Mouse (Mus musculus): ENCODE results near the gene Myo1h. TPM values are rescaled to one million over a fixed set of nuclear protein-coding genes. Genes with fewer than 3 reads are reported as not detected.

Gene Myo1h
- polyA plus RNA-seq, 1 experiment from 2014 or later = 0.45 TPM

GRCm38 (mm10) chr5:114372565-114372964 lies 83.6 kb downstream of the Myo1h start:
- 54% methylated on average over 11 of the region's 11 CpGs for WGBS
- H3K27me3 ChIP-seq (replicated peaks; ENCODE audit: control insufficient read depth, insufficient read depth, low read length) = no peaks in the 10 kb centered on the region
- no peaks in the 10 kb centered on the region for H3K9me3 ChIP-seq (ENCODE audit: control insufficient read depth, low read length)
- H3K27ac ChIP-seq (ENCODE audit: low read depth, low read length) = peak overlapping the region; percentile 69; the same call in 1 of the 2 replicates
- ATAC-seq (replicated peaks; ENCODE audit: low FRiP score) (no peak), DNase-seq (ENCODE audit: low spot score) (no peak)
- peaks cover 79% of the 10 kb centered on the region for H3K4me1 ChIP-seq (replicated peaks; ENCODE audit: control insufficient read depth, insufficient read depth, low read length)
- no peak overlapping the region for H3K9ac ChIP-seq (ENCODE audit: low read depth, low read length)
- H3K4me2 ChIP-seq = peak overlapping the region; percentile 37
- H3K36me3 ChIP-seq (ENCODE audit: control insufficient read depth, insufficient read depth, low read length) = peaks cover 39% of the 10 kb centered on the region
- H3K4me3 ChIP-seq (ENCODE audit: low read depth, low read length) = no peak overlapping the region

- Histone ChIP-seq H3K27me3 (replicated peaks; ENCODE audit: control insufficient read depth, insufficient read depth, low read length) (no peaks in the 10 kb centered on the region), H3K9me3 (ENCODE audit: control insufficient read depth, low read length) (no peaks in the 10 kb centered on the region), H3K27ac (ENCODE audit: low read depth, low read length) (peak overlapping the region; percentile 5; the same call in 1 of the 2 replicates), H3K4me3 (ENCODE audit: low read depth, low read length) (no peak overlapping the region), H3K9ac (ENCODE audit: low read depth, low read length) (no peak overlapping the region), H3K4me2 (peak overlapping the region; percentile 13; the same call in 1 of the 2 replicates), H3K36me3 (ENCODE audit: control insufficient read depth, insufficient read depth, low read length) (peaks cover 32% of the 10 kb centered on the region), H3K4me1 (replicated peaks; ENCODE audit: control insufficient read depth, insufficient read depth, low read length) (peaks cover 85% of the 10 kb centered on the region)
- ATAC-seq (replicated peaks; ENCODE audit: low FRiP score) = no peak
- 79% methylated on average over 11 of the region's 11 CpGs for WGBS
- no peak for DNase-seq (ENCODE audit: low spot score)
Observed at GRCm38 (mm10) chr5:114373174-114373573, 84.2 kb downstream of the Myo1h start.

- no peak overlapping the region; the same call in 1 of the 2 replicates for H3K4me2 ChIP-seq
- peak overlapping the region; percentile 5 for H3K27ac ChIP-seq (ENCODE audit: low read depth, low read length)
- H3K27me3 ChIP-seq (replicated peaks; ENCODE audit: control insufficient read depth, insufficient read depth, low read length) = no peaks in the 10 kb centered on the region
- H3K36me3 ChIP-seq (ENCODE audit: control insufficient read depth, insufficient read depth, low read length) = peaks cover 31% of the 10 kb centered on the region
- ATAC-seq (replicated peaks; ENCODE audit: low FRiP score) = no peak
- peaks cover 89% of the 10 kb centered on the region for H3K4me1 ChIP-seq (replicated peaks; ENCODE audit: control insufficient read depth, insufficient read depth, low read length)
- no peak for DNase-seq (ENCODE audit: low spot score)
- H3K9ac ChIP-seq (ENCODE audit: low read depth, low read length) = no peak overlapping the region
- 83% methylated on average over 9 of the region's 9 CpGs for WGBS
- H3K9me3 ChIP-seq (ENCODE audit: control insufficient read depth, low read length) = no peaks in the 10 kb centered on the region
- H3K4me3 ChIP-seq (ENCODE audit: low read depth, low read length) = no peak overlapping the region
Observed at GRCm38 (mm10) chr5:114373581-114373980, 84.6 kb downstream of the Myo1h start.

- peak overlapping the region; percentile 5; the same call in 1 of the 2 replicates for H3K27ac ChIP-seq (ENCODE audit: low read depth, low read length)
- no peak for DNase-seq (ENCODE audit: low spot score)
- peak; percentile 67 for ATAC-seq (replicated peaks; ENCODE audit: low FRiP score)
- peaks cover 24% of the 10 kb centered on the region for H3K36me3 ChIP-seq (ENCODE audit: control insufficient read depth, insufficient read depth, low read length)
- H3K4me2 ChIP-seq = peak overlapping the region; percentile 52
- no peaks in the 10 kb centered on the region for H3K27me3 ChIP-seq (replicated peaks; ENCODE audit: control insufficient read depth, insufficient read depth, low read length)
- H3K4me3 ChIP-seq (ENCODE audit: low read depth, low read length) = no peak overlapping the region
- no peak overlapping the region for H3K9ac ChIP-seq (ENCODE audit: low read depth, low read length)
- H3K9me3 ChIP-seq (ENCODE audit: control insufficient read depth, low read length) = no peaks in the 10 kb centered on the region
- WGBS = 50% methylated on average over 23 of the region's 23 CpGs
- peaks cover 96% of the 10 kb centered on the region for H3K4me1 ChIP-seq (replicated peaks; ENCODE audit: control insufficient read depth, insufficient read depth, low read length)
Observed at GRCm38 (mm10) chr5:114374409-114375213, 85.6 kb downstream of the Myo1h start.

GRCm38 (mm10) chr5:114378177-114378920 lies 89.4 kb downstream of the Myo1h start:
- ATAC-seq (replicated peaks; ENCODE audit: low FRiP score) (no peak), DNase-seq (ENCODE audit: low spot score) (no peak)
- WGBS = 35% methylated on average over 10 of the region's 10 CpGs
- H3K36me3 ChIP-seq (ENCODE audit: control insufficient read depth, insufficient read depth, low read length) = peaks cover 15% of the 10 kb centered on the region
- H3K4me2 ChIP-seq = peak overlapping the region; percentile 85
- H3K9ac ChIP-seq (ENCODE audit: low read depth, low read length) = peak overlapping the region; percentile 96
- H3K9me3 ChIP-seq (ENCODE audit: control insufficient read depth, low read length) = no peaks in the 10 kb centered on the region
- peak overlapping the region; percentile 77 for H3K27ac ChIP-seq (ENCODE audit: low read depth, low read length)
- peak overlapping the region; percentile 81 for H3K4me3 ChIP-seq (ENCODE audit: low read depth, low read length)
- H3K4me1 ChIP-seq (replicated peaks; ENCODE audit: control insufficient read depth, insufficient read depth, low read length) = peaks cover 70% of the 10 kb centered on the region
- H3K27me3 ChIP-seq (replicated peaks; ENCODE audit: control insufficient read depth, insufficient read depth, low read length) = no peaks in the 10 kb centered on the region

- Histone ChIP-seq H3K9ac (ENCODE audit: low read depth, low read length) (peak overlapping the region; percentile 96; the same call in 1 of the 2 replicates), H3K27me3 (replicated peaks; ENCODE audit: control insufficient read depth, insufficient read depth, low read length) (no peaks in the 10 kb centered on the region), H3K4me3 (ENCODE audit: low read depth, low read length) (peak overlapping the region; percentile 81), H3K4me2 (peak overlapping the region; percentile 85), H3K4me1 (replicated peaks; ENCODE audit: control insufficient read depth, insufficient read depth, low read length) (peaks cover 64% of the 10 kb centered on the region), H3K36me3 (ENCODE audit: control insufficient read depth, insufficient read depth, low read length) (peaks cover 9% of the 10 kb centered on the region), H3K9me3 (ENCODE audit: control insufficient read depth, low read length) (no peaks in the 10 kb centered on the region), H3K27ac (ENCODE audit: low read depth, low read length) (peak overlapping the region; percentile 77)
- 36% methylated on average over 6 of the region's 6 CpGs for WGBS
- ATAC-seq (replicated peaks; ENCODE audit: low FRiP score) = no peak
- DNase-seq (ENCODE audit: low spot score) = no peak
Observed at GRCm38 (mm10) chr5:114378936-114379335, 90.0 kb downstream of the Myo1h start.

- Histone ChIP-seq H3K4me3 (ENCODE audit: low read depth, low read length) (peak overlapping the region; percentile 81), H3K27me3 (replicated peaks; ENCODE audit: control insufficient read depth, insufficient read depth, low read length) (no peaks in the 10 kb centered on the region), H3K4me2 (peak overlapping the region; percentile 85), H3K36me3 (ENCODE audit: control insufficient read depth, insufficient read depth, low read length) (peaks cover 10% of the 10 kb centered on the region; the same call in 1 of the 2 replicates), H3K9ac (ENCODE audit: low read depth, low read length) (peak overlapping the region; percentile 96), H3K9me3 (ENCODE audit: control insufficient read depth, low read length) (no peaks in the 10 kb centered on the region), H3K4me1 (replicated peaks; ENCODE audit: control insufficient read depth, insufficient read depth, low read length) (peaks cover 56% of the 10 kb centered on the region), H3K27ac (ENCODE audit: low read depth, low read length) (peak overlapping the region; percentile 82)
- WGBS = 2% methylated on average over 20 of the region's 20 CpGs
- ATAC-seq (replicated peaks; ENCODE audit: low FRiP score) (peak; percentile 26), DNase-seq (ENCODE audit: low spot score) (no peak)
Observed at GRCm38 (mm10) chr5:114379763-114380162, 90.8 kb downstream of the Myo1h start.

GRCm38 (mm10) chr5:114380209-114381012 lies 91.4 kb downstream of the Myo1h start, which contains the start of the genes Kctd10 and Ube3b:
TSS of gene Kctd10 (minus strand) at chr5:114380508.
TSS of gene Ube3b (plus strand) at chr5:114380607.
- WGBS = under 1% methylated on average over 73 of the region's 74 CpGs
- Histone ChIP-seq H3K4me2 (peak within 1 kb of the TSS; percentile 85), H3K4me1 (replicated peaks; ENCODE audit: control insufficient read depth, insufficient read depth, low read length) (peaks cover 49% of the 10 kb centered on the region)

More at GRCm38 (mm10) chr5:114380209-114381012, 91.4 kb downstream of the Myo1h start, which contains the start of the genes Kctd10 and Ube3b:
- peak; percentile 92 for ATAC-seq (replicated peaks; ENCODE audit: low FRiP score)
- Histone ChIP-seq H3K9me3 (ENCODE audit: control insufficient read depth, low read length) (no peaks in the 10 kb centered on the region), H3K9ac (ENCODE audit: low read depth, low read length) (peak within 1 kb of the TSS; percentile 96), H3K36me3 (ENCODE audit: control insufficient read depth, insufficient read depth, low read length) (peaks cover 14% of the 10 kb centered on the region; the same call in 1 of the 2 replicates), H3K27ac (ENCODE audit: low read depth, low read length) (peak within 1 kb of the TSS; percentile 82), H3K4me3 (ENCODE audit: low read depth, low read length) (peak within 1 kb of the TSS; percentile 81), H3K27me3 (replicated peaks; ENCODE audit: control insufficient read depth, insufficient read depth, low read length) (no peaks in the 10 kb centered on the region)
- DNase-seq (ENCODE audit: low spot score) = peak; percentile 88

Measured in liver, embryonic 11.5 days (tissue).